Comparison of ENCODE assay signal across 16 mouse cellular contexts in genomic region chr2:131488870-131489269, GRCm38 (mm10). TPM values are rescaled to one million over a fixed set of nuclear protein-coding genes. Genes with fewer than 3 reads are reported as not detected.
DNase-seq lines count a peak whose midpoint lies in the region; ATAC-seq and TF ChIP-seq lines count a peak whose summit lies in the region.
"Had no signal": no experiment of that assay in that cellular context is flagged by ENCODE, and none has a peak within 500 bp of the region (broad histone marks: within the 10 kb centered on the region; RNA-seq: fewer than 3 reads in every experiment).

No protein-coding gene starts in this region.

- TF ChIP-seq POLR2A in liver, adult 2 months (IDR thresholded peaks at IDR 0.05; ENCODE audit: extremely low read depth, insufficient read depth, low read length), result no peak
- TF ChIP-seq POLR2A in CH12.LX (IDR thresholded peaks at IDR 0.05; ENCODE audit: low read depth, low read length), result no peak

- peak; percentile 29 for TF ChIP-seq RAD21 in CH12.LX (IDR thresholded peaks at IDR 0.05; ENCODE audit: low read depth, low read length)

- intact Hi-C loops in gastrocnemius, adult 2 months (cut with DNase I), result no loop called here

- H3K36me3 ChIP-seq in liver, adult 2 months (ENCODE audit: control insufficient read depth, insufficient read depth, low read length), result no peaks in the 10 kb centered on the region
- H3K36me3 ChIP-seq in liver, embryonic 11.5 days (ENCODE audit: control insufficient read depth, insufficient read depth, low read length), result no peaks in the 10 kb centered on the region
- no peaks in the 10 kb centered on the region for H3K36me3 ChIP-seq in CH12.LX (replicated peaks in 1 of 2; ENCODE audit: control insufficient read depth in 1 of 2, insufficient read depth in 1 of 2, low read length in 1 of 2)
- no peaks in the 10 kb centered on the region for H3K36me3 ChIP-seq in forebrain, embryonic 16.5 days (ENCODE audit: control insufficient read depth, insufficient read depth)
- no peaks in the 10 kb centered on the region for H3K36me3 ChIP-seq in neural tube, embryonic 15.5 days
- H3K36me3 ChIP-seq: liver, embryonic 15.5 days had no signal

- H3K27me3 ChIP-seq in liver, adult 2 months (ENCODE audit: control insufficient read depth, insufficient read depth, low read length), result no peaks in the 10 kb centered on the region
- H3K27me3 ChIP-seq in liver, embryonic 11.5 days (replicated peaks; ENCODE audit: control insufficient read depth, insufficient read depth, low read length), result no peaks in the 10 kb centered on the region
- H3K27me3 ChIP-seq in CH12.LX (replicated peaks), result peaks cover 22% of the 10 kb centered on the region
- no peaks in the 10 kb centered on the region for H3K27me3 ChIP-seq in forebrain, embryonic 16.5 days (replicated peaks; ENCODE audit: control insufficient read depth, insufficient read depth, low read length)
- H3K27me3 ChIP-seq in neural tube, embryonic 15.5 days (replicated peaks), result no peaks in the 10 kb centered on the region

- WGBS in liver, adult 2 months, result 96% methylated on average over 2 of the region's 2 CpGs
- 78% methylated on average over 2 of the region's 2 CpGs for WGBS in liver, embryonic 11.5 days
- 90% methylated on average over 2 of the region's 2 CpGs for WGBS in forebrain, embryonic 16.5 days
- WGBS in neural tube, embryonic 15.5 days, result 83% methylated on average over 2 of the region's 2 CpGs

- DNase-seq in gastrocnemius, adult 2 months, result no peak
- DNase-seq in gastrocnemius, postnatal 4 days (ENCODE audit: low spot score in 2 of 2), result no peak
- no peak for DNase-seq in liver, adult 2 months (ENCODE audit: extremely low read depth, low read depth, low spot score)
- DNase-seq in liver, embryonic 11.5 days (ENCODE audit: low spot score), result no peak
- no peak for DNase-seq in CH12.LX (ENCODE audit: extremely low read depth)
- DNase-seq: adrenal gland, postnatal 10 days; gastrocnemius, postnatal 36 days; kidney, postnatal 14 days; retina, postnatal 1 day; thymus, postnatal 36 days had no signal

- no peak for ATAC-seq in liver, embryonic 11.5 days (replicated peaks; ENCODE audit: low FRiP score)
- ATAC-seq in erythroid progenitor cell, adult 5-6 weeks (replicated peaks; ENCODE audit: low FRiP score, poor library complexity, severe bottlenecking), result peak; percentile 67
- ATAC-seq in forebrain, embryonic 16.5 days, result no peak
- ATAC-seq in neural tube, embryonic 15.5 days (ENCODE audit: low FRiP score), result no peak
- ATAC-seq: forebrain, embryonic 14.5 days had no signal

- dilution Hi-C loops in CH12.LX (cut with MboI; ENCODE audit: extremely low pct_ligation_motif_present, extremely low pct_unique_long_range_greater_than_20kb, low sequenced_read_pairs), result no loop called here

- in situ Hi-C loops in CH12.LX (cut with MboI; ENCODE audit: low pct_ligation_motif_present, low pct_unique_long_range_greater_than_20kb, low sequenced_read_pairs), result no loop called here

- no peak overlapping the region for H3K4me2 ChIP-seq in liver, embryonic 11.5 days
- H3K4me2 ChIP-seq in CH12.LX (ENCODE audit: insufficient read depth, low read depth, poor library complexity, severe bottlenecking), result no peak overlapping the region
- no peak overlapping the region for H3K4me2 ChIP-seq in forebrain, embryonic 16.5 days (ENCODE audit: low read length)
- no peak overlapping the region for H3K4me2 ChIP-seq in neural tube, embryonic 15.5 days
- H3K4me2 ChIP-seq: liver, embryonic 15.5 days; midbrain, embryonic 11.5 days had no signal

- TF ChIP-seq EP300 in CH12.LX (IDR thresholded peaks at IDR 0.05; ENCODE audit: low read length), result no peak

- no peak overlapping the region for H3K9ac ChIP-seq in liver, adult 2 months (ENCODE audit: low read depth, low read length)
- H3K9ac ChIP-seq in liver, embryonic 11.5 days (ENCODE audit: low read depth, low read length), result no peak overlapping the region
- no peak overlapping the region for H3K9ac ChIP-seq in CH12.LX (ENCODE audit: insufficient read depth, low read depth)
- no peak overlapping the region for H3K9ac ChIP-seq in forebrain, embryonic 16.5 days (replicated peaks; ENCODE audit: low read depth, low read length)
- H3K9ac ChIP-seq in neural tube, embryonic 15.5 days (replicated peaks), result no peak overlapping the region
- H3K9ac ChIP-seq: liver, embryonic 15.5 days had no signal

- H3K79me2 ChIP-seq in liver, adult 2 months (ENCODE audit: control insufficient read depth, insufficient read depth, low read length), result no peaks in the 10 kb centered on the region
- H3K79me2 ChIP-seq in CH12.LX (replicated peaks; ENCODE audit: control insufficient read depth, extremely low read depth, insufficient read depth, poor library complexity, severe bottlenecking), result no peaks in the 10 kb centered on the region

- H3K27ac ChIP-seq in gastrocnemius, adult 2 months, result no peak overlapping the region
- no peak overlapping the region for H3K27ac ChIP-seq in liver, adult 2 months (replicated peaks; ENCODE audit: insufficient read depth, low read depth, low read length)
- no peak overlapping the region for H3K27ac ChIP-seq in liver, embryonic 11.5 days (ENCODE audit: low read depth, low read length)
- H3K27ac ChIP-seq in CH12.LX (ENCODE audit: insufficient read depth, low read depth), result no peak overlapping the region
- no peak overlapping the region for H3K27ac ChIP-seq in forebrain, embryonic 16.5 days (ENCODE audit: low read length)
- no peak overlapping the region for H3K27ac ChIP-seq in neural tube, embryonic 15.5 days (replicated peaks)
- H3K27ac ChIP-seq: liver, embryonic 15.5 days had no signal

- H3K4me1 ChIP-seq in liver, adult 2 months (ENCODE audit: control insufficient read depth, insufficient read depth, low read length), result peaks cover 2% of the 10 kb centered on the region
- peaks cover 10% of the 10 kb centered on the region for H3K4me1 ChIP-seq in liver, embryonic 11.5 days (replicated peaks; ENCODE audit: control insufficient read depth, insufficient read depth, low read length)
- H3K4me1 ChIP-seq in CH12.LX (ENCODE audit: control insufficient read depth in 1 of 2, insufficient read depth in 2 of 2), result peaks cover 3 to 11% of the 10 kb centered on the region in 2 experiments
- H3K4me1 ChIP-seq in forebrain, embryonic 16.5 days (replicated peaks; ENCODE audit: control insufficient read depth, insufficient read depth, low read length), result peaks cover 13% of the 10 kb centered on the region
- peaks cover 21% of the 10 kb centered on the region for H3K4me1 ChIP-seq in neural tube, embryonic 15.5 days

- no peaks in the 10 kb centered on the region for H3K9me3 ChIP-seq in liver, embryonic 11.5 days (ENCODE audit: control insufficient read depth, low read length)
- no peaks in the 10 kb centered on the region for H3K9me3 ChIP-seq in CH12.LX (replicated peaks; ENCODE audit: low read length)
- no peaks in the 10 kb centered on the region for H3K9me3 ChIP-seq in forebrain, embryonic 16.5 days (ENCODE audit: control insufficient read depth, low read length)
- no peaks in the 10 kb centered on the region for H3K9me3 ChIP-seq in neural tube, embryonic 15.5 days (replicated peaks)
- H3K9me3 ChIP-seq: liver, embryonic 15.5 days had no signal

- H3K4me3 ChIP-seq in gastrocnemius, adult 2 months, result no peak overlapping the region
- no peak overlapping the region for H3K4me3 ChIP-seq in liver, adult 2 months (ENCODE audit: insufficient read depth, low read depth, low read length)
- no peak overlapping the region for H3K4me3 ChIP-seq in liver, embryonic 11.5 days (ENCODE audit: low read depth, low read length)
- no peak overlapping the region for H3K4me3 ChIP-seq in CH12.LX (replicated peaks in 1 of 3; ENCODE audit: low read depth in 2 of 3, low read length in 2 of 3, poor library complexity in 1 of 3)
- H3K4me3 ChIP-seq in forebrain, embryonic 16.5 days (replicated peaks; ENCODE audit: low read length), result no peak overlapping the region
- no peak overlapping the region for H3K4me3 ChIP-seq in neural tube, embryonic 15.5 days (replicated peaks)
- H3K4me3 ChIP-seq: liver, embryonic 15.5 days had no signal

- TF ChIP-seq CTCF in gastrocnemius, adult 2 months (IDR thresholded peaks at IDR 0.05), result peak; percentile 38
- TF ChIP-seq CTCF in liver, adult 2 months (IDR thresholded peaks at IDR 0.05; ENCODE audit: low read depth, low read length), result peak; percentile 24; the same call in 1 of the 2 replicates
- peak; percentile 60 to 65 for TF ChIP-seq CTCF in CH12.LX (conservative IDR thresholded peaks at IDR 0.05 in 1 of 2, IDR thresholded peaks at IDR 0.05 in 1 of 2; ENCODE audit: low read depth in 2 of 2, low read length in 2 of 2)

TF ChIP-seq in CH12.LX, 34 proteins besides CTCF, POLR2A, EP300 and RAD21 (continues in another document):
- no peak for TF ChIP-seq TBP (conservative IDR thresholded peaks at IDR 0.05; ENCODE audit: low read depth, low read length)
- no peak for TF ChIP-seq NRF1 (IDR thresholded peaks at IDR 0.05; ENCODE audit: low read depth, low read length)
- TF ChIP-seq USF1 (IDR thresholded peaks at IDR 0.05; ENCODE audit: low read depth, low read length), result no peak
- TF ChIP-seq MXI1 (IDR thresholded peaks at IDR 0.05; ENCODE audit: low read depth, low read length), result no peak
- TF ChIP-seq SIN3A (IDR thresholded peaks at IDR 0.05; ENCODE audit: low read length), result no peak
- no peak; the same call in 1 of the 2 replicates for TF ChIP-seq SMC3 (IDR thresholded peaks at IDR 0.05; ENCODE audit: low read depth, low read length)
- TF ChIP-seq NELFE (IDR thresholded peaks at IDR 0.05; ENCODE audit: low read depth, low read length), result no peak
- TF ChIP-seq UBTF (IDR thresholded peaks at IDR 0.05; ENCODE audit: low read depth, low read length), result no peak
- TF ChIP-seq ETS1 (conservative IDR thresholded peaks at IDR 0.05; ENCODE audit: low read depth, low read length), result no peak
- TF ChIP-seq PAX5 (IDR thresholded peaks at IDR 0.05; ENCODE audit: low read length), result no peak
- no peak for TF ChIP-seq MAZ (IDR thresholded peaks at IDR 0.05; ENCODE audit: low read depth, low read length)
- TF ChIP-seq ZMIZ1 (IDR thresholded peaks at IDR 0.05; ENCODE audit: low read depth, low read length), result no peak

RNA-seq across cellular contexts. Expression of gene Smox, which starts 2.4 kb away (rescaled TPM):
- 100 to 1,000 TPM in 1 of 2 experiments, 10 to 100 TPM in 1; 51.2 to 522 TPM for total RNA-seq in gastrocnemius, adult 2 months (2021)
- total RNA-seq in gastrocnemius, postnatal 4 days (2021), result 10 to 100 TPM; 25.5 to 26.4 TPM
- total RNA-seq in liver, adult 2 months (2014; rRNA removed), result 2.8 TPM in 2 replicates
- 4.1 and 6.0 TPM in 2 replicates for polyA plus RNA-seq in liver, adult 2 months (2012; rRNA removed)
- 36.3 and 44.9 TPM in 2 replicates for polyA plus RNA-seq in liver, embryonic 11.5 days (2014; fragmentation: Nextera tagmentation; extraction: Ambion mirVana)
- total RNA-seq in CH12.LX (2012; rRNA removed) (4.2 and 7.6 TPM in 2 replicates), CH12.LX (2014; rRNA removed) (4.1 and 4.4 TPM in 2 replicates)
- 3.3 and 4.0 TPM in 2 replicates for polyA plus RNA-seq in CH12.LX (2012; ENCODE audit: insufficient read length, low read depth)
- 207 and 218 TPM in 2 replicates for total RNA-seq in erythroid progenitor cell, adult 5-6 weeks (2015; ENCODE audit: low replicate concordance)
- 251 and 312 TPM in 2 replicates for total RNA-seq in erythroid progenitor cell, adult 5-6 weeks (2017; ENCODE audit: low replicate concordance)
- 56.2 and 57.2 TPM in 2 replicates for polyA plus RNA-seq in forebrain, embryonic 16.5 days (2015; fragmentation: Nextera tagmentation; extraction: Ambion mirVana)
- 48.7 and 51.9 TPM in 2 replicates for polyA plus RNA-seq in neural tube, embryonic 15.5 days (2015; fragmentation: Nextera tagmentation; extraction: Ambion mirVana)
